Mouse (Mus musculus) adrenal gland, postnatal 25 days (tissue): ENCODE results near the gene Abcb4. TPM values are rescaled to one million over a fixed set of nuclear protein-coding genes. Genes with fewer than 3 reads are reported as not detected.
"Not testable (repeated sequence)": the region's sequence is repeated elsewhere in the genome, so short reads cannot be mapped to it uniquely, and the experiment has no call there.

Source experiments
- DNase-seq: peaks from one replicate; pipeline ENCODE4 v3.0.0; 2021; ENCODE audit warnings: mixed read lengths
- total RNA-seq: library from RNA; stranded (reverse); gene quantifications from 2 replicates; pipeline ENCODE4 v1.2.3, GENCODE M21; 2021

Abcb4 gene
- total RNA-seq, 1 experiment from 2014 or later, result 3.8 TPM

GRCm38 (mm10) chr5:8999108-8999507 is 105.6 kb downstream of the Abcb4 start:
- DNase-seq, result no peak

- not testable (repeated sequence) for DNase-seq
These were observed 106.5 kb downstream of the Abcb4 start for GRCm38 (mm10) chr5:9000006-9000405.

- DNase-seq, result not testable (repeated sequence)
These were observed 113.1 kb downstream of the Abcb4 start for GRCm38 (mm10) chr5:9006585-9006984.

Other genes with a start within 250 kb of the Abcb4 start
- 48.1 and 56.1 TPM in 2 replicates for gene Abcb1a, start 233.6 kb upstream of the Abcb4 start, total RNA-seq
- gene Abcb1b, start 95.6 kb upstream of the Abcb4 start, total RNA-seq, result 2,242 and 2,571 TPM in 2 replicates
- gene Crot, start 103.6 kb downstream of the Abcb4 start, total RNA-seq, result 40.1 and 49.5 TPM in 2 replicates
- 43.7 and 52.5 TPM in 2 replicates for gene Tmem243, start 207.0 kb downstream of the Abcb4 start, total RNA-seq